Mouse (Mus musculus) lung, postnatal 0 days (tissue): Measurements from ENCODE around the gene Tmem248. TPM values are rescaled to one million over a fixed set of nuclear protein-coding genes. Genes with fewer than 3 reads are reported as not detected.

ENCODE experiments used
- ATAC-seq: fragments of 200-750 bp; cut with Nextera tagmentation; 2 replicates; pipeline ENCODE4 v1.8.0; 2017; ENCODE audit warnings: moderate library complexity
- DNase-seq: peaks from one replicate; pipeline ENCODE4 v3.0.0-alpha.2; 2016; ENCODE audit warnings: low spot score
- H3K27ac ChIP-seq: fragments of 300-500 bp; sonication (generic); 2 replicates; pipeline ENCODE4 v1.5.1; 2014; ENCODE audit warnings: antibody characterized with exemption, mild to moderate bottlenecking, low read length, mixed read lengths
- H3K27me3 ChIP-seq: fragments of 300-500 bp; sonication (generic); replicated peaks from 2 replicates; pipeline ENCODE4 v1.6.1; 2014; ENCODE audit warnings: low read length, mixed read lengths; ENCODE audit not compliant: insufficient read depth
- H3K36me3 ChIP-seq: fragments of 300-500 bp; sonication (generic); 2 replicates; pipeline ENCODE4 v1.6.1; 2014; ENCODE audit warnings: low read length, mixed read lengths; ENCODE audit not compliant: insufficient read depth
- H3K4me1 ChIP-seq: fragments of 300-500 bp; sonication (generic); 2 replicates; pipeline ENCODE4 v1.6.1; 2014; ENCODE audit warnings: antibody characterized with exemption, low read depth, low read length, mixed read lengths; ENCODE audit not compliant: insufficient read depth
- H3K4me2 ChIP-seq: fragments of 300-500 bp; sonication (generic); replicated peaks from 2 replicates; pipeline ENCODE4 v1.6.1; 2014; ENCODE audit warnings: low read depth, mild to moderate bottlenecking, low read length, moderate library complexity, mixed read lengths
- H3K4me3 ChIP-seq: fragments of 300-500 bp; sonication (generic); 2 replicates; pipeline ENCODE4 v1.5.1; 2014; ENCODE audit warnings: low read depth, low read length
- H3K9ac ChIP-seq: fragments of 300-500 bp; sonication (generic); replicated peaks from 2 replicates; pipeline ENCODE4 v1.6.1; 2014; ENCODE audit warnings: low read depth, mild to moderate bottlenecking
- H3K9me3 ChIP-seq: fragments of 300-500 bp; sonication (generic); 2 replicates; pipeline ENCODE4 v1.6.1; 2016; ENCODE audit warnings: low read length, mixed read lengths
- CTCF ChIP-seq: IDR thresholded peaks from 2 replicates; pipeline ENCODE4 v1.5.1; 2016; ENCODE audit warnings: antibody characterized with exemption, mild to moderate bottlenecking
- EP300 ChIP-seq: IDR thresholded peaks from 2 replicates; pipeline ENCODE4 v1.6.1; 2016; ENCODE audit warnings: antibody characterized with exemption, mild to moderate bottlenecking, control low read depth
- WGBS: fragments of 180-500 bp; shearing (Covaris S2); extraction: QIAGEN DNeasy Blood & Tissue Kit; methylation state at CpG from one replicate; pipeline ENCODE4 v1.1.7; 2014; 5-methylcytosine and 5-hydroxymethylcytosine counted together
- polyA plus RNA-seq: library from polyadenylated mRNA; unstranded; fragments of >200 nt; fragmentation: Nextera tagmentation; extraction: Ambion mirVana; gene quantifications from 2 replicates; pipeline ENCODE4 v1.2.1, GENCODE M21; 2015

Gene Tmem248
- polyA plus RNA-seq, 1 experiment from 2014 or later: 46.4 TPM

DNA sequence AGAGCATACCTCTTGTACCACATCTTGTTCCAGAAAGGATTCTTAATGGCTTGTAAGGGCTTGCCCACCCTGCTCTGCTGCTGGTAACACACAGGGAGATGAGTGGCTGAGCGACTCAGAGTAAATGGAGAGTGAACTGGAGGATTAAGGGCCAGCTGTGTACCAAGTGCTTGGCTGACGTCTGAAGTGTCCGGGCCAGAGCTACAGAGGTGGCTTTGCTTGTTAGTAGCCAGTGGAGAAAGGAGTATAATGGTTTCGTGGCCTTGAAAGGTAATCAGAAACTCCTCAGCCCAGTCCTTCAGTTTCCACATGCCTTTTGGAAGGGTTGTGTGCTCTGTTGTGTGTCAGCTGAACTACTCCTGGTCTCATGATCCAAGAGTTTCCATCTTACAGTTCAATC is 39.0 kb upstream of the Tmem248 start:
- Histone ChIP-seq H3K9ac (no peak overlapping the region), H3K4me1 (peaks cover 20% of the 10 kb centered on the region; the same call in 1 of the 2 replicates), H3K4me3 (no peak overlapping the region), H3K27me3 (no peaks in the 10 kb centered on the region), H3K36me3 (no peaks in the 10 kb centered on the region), H3K4me2 (no peak overlapping the region), H3K9me3 (no peaks in the 10 kb centered on the region), H3K27ac (peak overlapping the region; percentile 6)
- WGBS: 59% methylated on average over 4 of the region's 4 CpGs
- TF ChIP-seq EP300 (no peak), CTCF (no peak)
- DNase-seq: peak; percentile 89
- ATAC-seq: peak; percentile 91

DNA sequence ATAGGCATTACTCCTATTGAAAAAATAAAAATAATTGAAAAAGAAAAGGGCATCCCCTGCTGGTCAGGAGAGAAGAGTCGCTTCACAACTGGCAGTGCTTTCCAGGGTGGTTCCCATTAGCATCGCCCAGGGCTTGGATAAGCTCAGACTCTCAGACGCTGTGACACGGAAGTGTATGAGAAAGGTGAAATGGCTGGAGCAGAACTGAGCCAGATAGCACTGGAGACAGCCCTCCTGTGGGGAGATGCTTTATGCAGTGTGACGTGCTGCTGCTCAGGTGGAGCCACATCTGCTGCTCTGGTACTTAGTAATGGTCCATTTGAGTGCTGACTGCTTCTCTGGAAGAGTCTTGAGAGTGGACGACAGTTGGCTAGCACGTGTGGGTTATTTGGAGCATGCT is 36.5 kb upstream of the Tmem248 start:
- no peak overlapping the region for H3K27ac ChIP-seq
- 71% methylated on average over 7 of the region's 7 CpGs for WGBS
- TF ChIP-seq EP300 (no peak), CTCF (peak; percentile 39; the same call in 1 of the 2 replicates)
- H3K9me3 ChIP-seq: no peaks in the 10 kb centered on the region
- no peak for DNase-seq
- H3K4me3 ChIP-seq: no peak overlapping the region
- no peaks in the 10 kb centered on the region for H3K36me3 ChIP-seq
- no peaks in the 10 kb centered on the region for H3K27me3 ChIP-seq
- peaks cover 10% of the 10 kb centered on the region; the same call in 1 of the 2 replicates for H3K4me1 ChIP-seq
- no peak overlapping the region for H3K4me2 ChIP-seq
- no peak overlapping the region for H3K9ac ChIP-seq
- no peak for ATAC-seq

DNA sequence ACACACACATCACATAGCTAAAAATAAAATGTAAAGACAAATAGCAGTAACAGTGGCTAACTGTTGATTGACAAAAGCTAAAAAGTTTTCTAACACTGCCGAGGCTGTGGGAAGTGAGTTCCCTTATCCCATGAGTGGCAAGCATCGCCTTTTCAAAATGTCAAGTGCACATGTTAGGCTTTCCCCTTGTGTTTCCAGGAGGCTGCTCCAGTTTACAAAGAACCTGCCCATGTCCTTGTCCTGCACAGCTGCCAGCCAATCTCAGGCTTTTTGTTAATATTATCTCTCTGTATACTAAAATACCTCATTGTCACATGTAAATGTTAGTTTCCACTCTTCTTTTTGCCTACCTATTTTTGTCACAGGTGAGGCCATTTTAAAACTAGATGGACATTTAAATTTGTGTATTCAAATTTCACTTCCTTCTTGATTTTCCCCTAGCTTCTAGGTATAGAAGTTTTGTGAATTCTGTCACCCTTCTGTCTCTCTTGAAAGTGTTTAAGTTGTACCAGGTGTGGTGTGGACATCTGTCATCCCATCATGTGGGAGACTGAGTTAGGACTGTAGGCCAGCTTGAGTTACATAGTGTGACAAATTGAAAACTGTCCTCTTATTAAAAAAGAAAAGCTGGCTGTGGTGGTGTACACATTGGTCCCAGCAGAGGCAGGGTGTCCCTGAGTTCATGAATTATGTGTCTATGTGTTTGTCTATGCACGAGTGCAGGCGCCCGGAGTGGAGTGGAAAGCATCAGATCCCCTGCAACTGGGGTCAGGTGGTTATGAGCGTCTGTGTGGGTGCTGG is 34.9 kb upstream of the Tmem248 start:
- Histone ChIP-seq H3K36me3 (no peaks in the 10 kb centered on the region), H3K9me3 (no peaks in the 10 kb centered on the region), H3K27ac (peak overlapping the region; percentile 29; the same call in 1 of the 2 replicates), H3K4me1 (peaks cover 10% of the 10 kb centered on the region; the same call in 1 of the 2 replicates), H3K4me2 (no peak overlapping the region), H3K27me3 (no peaks in the 10 kb centered on the region), H3K4me3 (no peak overlapping the region), H3K9ac (no peak overlapping the region)
- no peak for ATAC-seq
- DNase-seq: no peak
- TF ChIP-seq EP300: no peak
- no peak for TF ChIP-seq CTCF
- WGBS: 59% methylated on average over 6 of the region's 6 CpGs

DNA sequence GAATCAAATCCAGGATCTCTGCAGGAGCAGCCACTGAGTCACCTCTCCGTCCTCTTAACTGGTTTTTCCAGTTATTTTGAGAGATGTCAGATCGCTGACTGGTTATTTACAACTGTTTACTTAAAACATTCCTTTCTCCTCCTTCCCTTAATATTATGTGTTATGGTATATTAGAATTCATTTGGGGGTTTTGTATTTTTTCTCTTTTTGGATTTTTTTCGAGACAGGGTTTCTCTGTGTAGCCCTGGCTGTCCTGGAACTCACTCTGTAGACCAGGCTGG is 34.4 kb upstream of the Tmem248 start:
- DNase-seq (peak; percentile 52), ATAC-seq (no peak)
- H3K9me3 ChIP-seq: no peaks in the 10 kb centered on the region
- H3K27me3 ChIP-seq: no peaks in the 10 kb centered on the region
- H3K36me3 ChIP-seq: no peaks in the 10 kb centered on the region
- H3K9ac ChIP-seq: no peak overlapping the region
- H3K4me1 ChIP-seq: peaks cover 10% of the 10 kb centered on the region; the same call in 1 of the 2 replicates
- peak overlapping the region; percentile 1; the same call in 1 of the 2 replicates for H3K27ac ChIP-seq
- TF ChIP-seq CTCF (no peak), EP300 (peak; percentile 67)
- no peak overlapping the region for H3K4me2 ChIP-seq
- WGBS: 21% methylated on average over 3 of the region's 3 CpGs
- H3K4me3 ChIP-seq: no peak overlapping the region

DNA sequence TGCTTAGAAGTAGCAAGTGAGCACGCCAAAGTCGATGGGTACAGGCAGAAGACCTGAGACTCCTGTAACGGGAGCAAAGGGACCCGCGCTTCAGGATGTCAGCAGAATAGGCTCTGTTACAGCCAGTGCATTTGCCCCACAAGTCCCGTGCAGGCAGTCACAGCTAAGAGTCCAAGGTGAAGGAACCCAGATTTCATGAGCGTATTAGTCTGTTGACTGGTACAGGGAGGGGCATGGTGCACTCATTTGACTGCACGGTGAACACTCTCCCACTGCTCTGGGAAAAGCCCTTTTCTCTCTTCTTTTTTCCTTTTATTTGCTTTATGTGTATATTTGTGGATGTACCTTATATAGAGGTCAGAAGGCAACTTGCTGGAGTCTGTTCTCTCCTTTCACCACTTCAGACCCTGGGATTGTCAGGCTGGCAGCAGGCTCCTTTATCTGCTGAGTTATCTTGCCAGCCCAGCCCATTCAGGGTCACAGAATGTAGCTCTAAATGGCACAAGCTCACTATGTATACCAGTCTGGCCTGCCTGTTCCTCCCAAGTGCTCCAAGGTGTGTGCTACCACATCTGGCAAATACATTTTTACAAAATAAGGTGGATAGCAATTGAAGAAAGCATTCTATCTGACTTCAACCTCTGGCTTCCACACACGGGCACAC is 32.6 kb upstream of the Tmem248 start:
- Histone ChIP-seq H3K4me3 (no peak overlapping the region), H3K9ac (no peak overlapping the region), H3K27me3 (no peaks in the 10 kb centered on the region), H3K36me3 (peaks cover 4% of the 10 kb centered on the region; the same call in 1 of the 2 replicates), H3K4me1 (peaks cover 6% of the 10 kb centered on the region; the same call in 1 of the 2 replicates), H3K27ac (0 out of 2 replicates have a peak overlapping the region, but pooled peaks have one; percentile 20), H3K9me3 (no peaks in the 10 kb centered on the region), H3K4me2 (no peak overlapping the region)
- DNase-seq (no peak), ATAC-seq (no peak)
- TF ChIP-seq EP300: no peak
- no peak for TF ChIP-seq CTCF
- 73% methylated on average over 9 of the region's 9 CpGs for WGBS

DNA sequence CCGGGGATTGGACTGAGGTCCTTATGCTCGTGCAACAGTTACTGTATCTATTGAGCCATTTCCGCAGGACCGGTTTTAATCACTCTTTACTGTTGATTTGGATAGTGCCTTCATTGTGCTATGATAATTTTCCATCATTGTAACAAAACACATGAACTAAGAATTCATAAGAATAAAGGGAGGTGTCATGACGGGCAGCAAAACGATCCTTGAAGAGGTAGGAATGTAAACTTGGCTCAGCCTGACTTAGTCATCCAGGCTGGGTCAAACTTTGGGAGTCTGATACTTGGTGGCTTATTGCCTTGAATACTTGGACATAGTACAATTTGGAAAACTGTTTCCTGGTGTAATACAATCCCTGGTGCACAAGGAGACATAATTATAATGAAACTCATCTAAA is 31.6 kb upstream of the Tmem248 start:
- Histone ChIP-seq H3K9ac (no peak overlapping the region), H3K27ac (no peak overlapping the region), H3K9me3 (no peaks in the 10 kb centered on the region), H3K4me2 (no peak overlapping the region), H3K27me3 (no peaks in the 10 kb centered on the region), H3K4me3 (no peak overlapping the region), H3K4me1 (peaks cover 2% of the 10 kb centered on the region; the same call in 1 of the 2 replicates), H3K36me3 (peaks cover 14% of the 10 kb centered on the region; the same call in 1 of the 2 replicates)
- TF ChIP-seq CTCF: no peak
- no peak for TF ChIP-seq EP300
- DNase-seq (no peak), ATAC-seq (no peak)
- WGBS: 58% methylated on average over 6 of the region's 6 CpGs
